Mouse (Mus musculus) retina, postnatal 7 days (tissue): ENCODE data around the gene Plb1.

ENCODE experiments used
- DNase-seq: peaks from one replicate; pipeline ENCODE4 v3.0.0-alpha.2; 2012; ENCODE audit warnings: low read depth, low spot score

Plb1 gene

DNA sequence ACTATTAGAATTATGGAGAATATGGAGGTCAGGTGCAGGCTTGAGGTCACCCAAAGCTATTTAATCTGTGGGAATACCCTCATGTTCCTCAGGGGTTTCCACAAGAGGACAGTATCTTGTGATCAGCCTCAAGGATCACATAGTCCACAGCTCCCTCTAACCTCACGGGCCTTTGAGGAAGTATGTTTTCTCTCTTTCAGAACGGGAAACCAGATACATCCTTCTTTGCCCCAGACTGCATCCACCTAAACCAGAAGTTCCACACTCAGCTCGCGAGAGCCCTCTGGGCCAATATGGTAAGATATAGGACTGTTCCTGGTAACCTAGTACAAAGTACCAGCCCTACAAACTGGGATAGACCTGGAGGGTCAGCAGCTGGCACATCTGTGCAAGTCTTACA lies 100.1 kb downstream of the Plb1 start:
- no peak for DNase-seq

DNA sequence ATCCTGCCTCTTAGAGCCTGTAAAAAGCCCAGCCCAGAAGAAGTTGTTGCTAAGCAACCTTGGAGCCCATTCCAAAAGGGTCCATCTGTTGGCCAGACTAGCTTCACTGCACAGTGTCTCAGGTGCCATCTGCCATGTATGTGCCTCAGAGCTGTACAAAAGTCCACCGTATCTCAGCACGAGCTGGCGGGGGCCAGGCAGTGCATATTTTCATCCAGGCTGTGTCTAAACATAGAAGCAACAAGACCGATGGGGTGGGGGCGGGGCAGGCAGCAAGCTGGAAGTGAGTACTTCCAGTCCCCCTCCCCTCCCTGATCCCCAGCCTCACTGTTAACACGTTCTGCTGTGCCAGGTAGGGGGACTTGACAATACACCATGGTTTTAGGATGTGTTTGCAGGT lies 102.7 kb downstream of the Plb1 start:
- no peak for DNase-seq

DNA sequence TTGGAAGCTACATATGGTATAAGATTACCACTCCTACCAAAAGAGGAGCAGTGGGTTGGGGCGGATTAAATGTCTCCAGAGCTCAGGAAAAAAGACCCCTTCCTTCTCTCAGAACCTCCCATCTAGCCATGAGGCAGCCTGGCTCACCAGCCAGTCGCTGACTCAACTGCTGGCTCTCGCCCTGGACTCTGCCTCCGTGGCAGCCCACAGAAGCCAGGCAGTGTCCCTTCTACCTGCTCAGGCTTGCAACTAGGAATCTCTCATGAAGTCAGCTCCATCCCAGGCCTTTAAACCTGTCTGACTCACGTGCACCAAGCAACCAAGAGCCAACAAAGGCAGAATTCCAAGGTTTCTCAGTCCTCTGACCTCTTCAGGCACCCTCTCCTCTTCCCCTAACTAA lies 103.6 kb downstream of the Plb1 start:
- DNase-seq = no peak

DNA sequence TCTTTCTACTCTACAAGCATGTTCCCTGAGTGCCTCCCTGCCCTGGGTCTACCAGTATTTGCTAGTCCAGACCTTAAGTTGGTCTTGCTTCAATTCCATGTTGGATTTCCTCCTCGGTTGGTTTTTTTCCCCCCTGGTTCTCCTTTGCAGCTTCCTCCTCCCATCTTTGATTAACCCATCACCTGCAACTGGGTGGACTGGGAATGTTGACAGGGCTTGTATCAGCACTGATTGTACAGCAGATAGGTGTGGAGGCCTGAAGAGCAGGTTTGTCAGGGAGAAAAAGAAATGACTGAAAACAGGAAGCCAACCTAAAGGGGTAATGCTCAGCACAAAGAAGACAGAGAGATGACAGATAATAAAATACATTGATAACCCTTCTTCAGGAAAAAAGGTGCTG lies 104.8 kb downstream of the Plb1 start:
- DNase-seq = no peak

DNA sequence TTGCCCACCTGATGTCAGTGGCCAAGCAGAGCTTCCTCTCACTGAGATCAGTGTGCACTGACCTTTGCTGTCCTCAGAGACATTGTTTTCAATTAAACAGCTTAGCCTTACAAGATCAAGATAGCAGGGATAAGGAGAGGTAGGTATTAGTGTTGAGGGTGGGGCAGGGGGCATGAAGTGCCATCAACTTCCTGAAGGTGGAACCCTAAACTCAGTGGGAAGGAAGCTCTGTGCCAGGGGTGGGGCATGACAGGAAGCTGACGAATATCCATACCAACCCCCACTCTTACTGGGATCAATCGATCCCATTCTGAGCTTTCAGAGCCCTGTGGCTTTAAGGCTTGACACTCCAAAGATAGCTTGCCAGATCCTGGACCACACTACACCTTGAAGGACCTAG lies 105.8 kb downstream of the Plb1 start:
- no peak for DNase-seq

DNA sequence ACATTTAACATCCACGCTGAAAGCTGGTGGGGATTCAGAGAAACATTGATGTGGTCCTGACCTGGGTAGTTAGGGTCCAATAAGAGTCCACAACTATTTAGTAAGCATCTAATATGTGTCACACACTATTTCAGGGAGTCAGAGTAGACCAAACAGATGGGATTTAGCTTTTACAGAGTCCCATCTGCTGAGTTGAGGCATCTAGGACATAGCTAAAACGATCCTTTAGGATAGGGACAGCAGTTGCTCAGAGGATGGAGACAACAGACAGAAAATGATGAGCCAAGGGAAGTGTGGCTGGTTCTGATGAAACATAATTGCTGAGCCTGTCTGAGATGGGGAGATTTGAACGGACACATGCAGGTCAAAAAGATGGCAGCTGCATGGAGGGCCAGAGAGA lies 106.3 kb downstream of the Plb1 start:
- DNase-seq = no peak

DNA sequence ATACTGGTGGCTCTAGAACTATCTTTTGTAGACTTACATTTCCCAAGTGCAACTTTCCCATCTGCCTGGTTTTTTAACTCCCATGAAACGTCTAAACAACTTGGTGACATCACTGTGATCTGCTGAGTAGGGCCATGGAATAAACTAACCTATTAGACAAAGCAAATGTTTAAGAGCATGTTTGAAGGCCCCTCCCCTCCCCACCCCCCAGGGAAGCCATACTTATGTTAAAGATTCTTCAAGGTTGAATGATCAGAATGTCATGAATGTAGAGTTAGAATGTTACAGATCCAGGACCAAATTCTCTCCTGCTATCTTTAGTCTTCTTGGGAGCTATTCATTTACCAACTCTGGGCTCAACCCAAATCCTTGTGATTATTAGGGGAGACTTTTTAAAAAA lies 107.7 kb downstream of the Plb1 start:
- DNase-seq = no peak

DNA sequence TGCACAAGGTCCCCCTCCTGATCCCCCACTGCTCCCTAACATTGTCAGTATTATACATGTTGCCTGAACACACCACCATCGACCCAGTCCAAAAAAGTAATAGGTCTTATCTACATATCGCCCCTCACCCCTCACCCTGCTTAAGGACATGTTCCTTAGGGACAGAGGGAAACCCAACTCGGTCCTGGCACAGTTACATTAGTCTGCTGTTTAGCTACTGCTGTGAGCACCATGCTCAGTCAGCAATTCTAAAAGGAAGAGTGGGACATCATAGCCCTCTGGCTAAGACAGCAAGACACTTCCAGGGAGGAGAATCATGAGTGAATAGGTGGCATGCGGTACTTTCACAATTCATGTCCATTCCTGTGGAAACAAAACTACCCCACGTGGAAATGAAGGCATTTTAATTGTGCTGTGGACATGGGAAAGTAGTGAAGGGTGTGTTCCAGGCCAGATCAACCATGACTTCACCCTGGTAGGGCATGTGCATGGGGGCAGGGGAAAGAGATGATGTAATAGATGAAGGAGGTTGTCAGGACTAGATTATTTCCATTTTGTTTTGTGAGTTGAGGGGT lies 110.3 kb downstream of the Plb1 start:
- DNase-seq = no peak

DNA sequence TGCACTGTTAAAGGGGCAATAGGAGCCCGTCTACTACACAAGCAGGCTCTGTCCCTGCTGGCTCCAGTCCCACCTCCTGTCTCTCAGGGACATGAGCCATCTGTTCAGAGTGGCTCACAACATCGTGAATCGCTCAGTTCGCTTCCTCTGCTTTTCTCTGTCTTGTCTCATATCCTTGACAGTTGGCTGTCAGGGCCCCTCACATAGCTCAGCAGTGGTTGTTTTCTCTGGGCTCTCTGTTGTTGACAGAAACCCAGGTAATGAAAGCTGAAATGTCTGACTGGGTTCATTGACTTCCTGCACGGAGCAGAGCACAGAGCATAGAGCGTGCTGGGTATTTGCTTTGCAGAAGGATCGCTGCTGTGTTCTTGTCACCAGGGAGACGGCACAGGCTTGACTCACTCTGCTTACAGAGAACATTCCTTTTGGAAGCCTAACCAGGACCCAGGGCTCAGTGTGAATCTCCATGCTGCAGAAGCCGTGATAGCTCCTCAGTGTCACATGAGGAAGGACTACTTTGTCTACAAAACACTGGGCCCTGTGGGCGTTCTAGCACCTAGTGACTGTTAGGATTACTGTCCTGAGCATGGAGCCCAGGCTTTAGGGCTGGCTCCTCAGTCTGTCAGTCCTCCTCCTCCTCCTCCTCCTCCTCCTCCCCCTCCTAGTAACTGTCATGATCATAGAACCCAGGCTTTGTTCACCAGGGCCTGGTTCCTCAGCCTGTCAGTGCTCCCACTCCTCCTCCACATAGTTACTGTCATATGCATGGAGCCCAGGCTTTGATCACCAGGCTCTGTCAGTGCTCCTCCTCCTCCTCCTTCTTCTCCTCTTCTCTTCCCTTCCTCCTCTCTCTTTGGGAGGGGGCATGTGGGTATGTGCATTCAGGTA lies 113.8 kb downstream of the Plb1 start:
- no peak for DNase-seq

DNA sequence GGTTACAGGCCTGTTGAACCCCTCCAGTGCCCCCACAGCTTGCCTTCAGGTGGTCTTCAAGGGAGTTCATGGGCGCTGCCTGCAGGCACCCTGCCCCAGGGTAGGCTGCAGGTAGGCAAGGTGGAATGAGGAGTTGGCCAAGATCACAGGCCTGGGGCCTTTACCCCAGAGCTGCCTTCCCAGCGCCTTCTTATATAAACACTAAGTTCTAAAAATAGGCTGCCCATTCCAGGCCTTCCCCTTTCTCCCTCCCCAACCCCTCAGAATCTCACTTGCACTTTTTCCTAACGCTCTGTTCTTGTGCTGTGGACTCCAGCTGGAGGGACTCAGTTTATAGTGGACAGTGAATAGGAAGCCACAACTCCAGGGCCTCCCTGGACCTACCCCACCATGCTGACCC lies 117.2 kb downstream of the Plb1 start:
- DNase-seq = no peak

DNA sequence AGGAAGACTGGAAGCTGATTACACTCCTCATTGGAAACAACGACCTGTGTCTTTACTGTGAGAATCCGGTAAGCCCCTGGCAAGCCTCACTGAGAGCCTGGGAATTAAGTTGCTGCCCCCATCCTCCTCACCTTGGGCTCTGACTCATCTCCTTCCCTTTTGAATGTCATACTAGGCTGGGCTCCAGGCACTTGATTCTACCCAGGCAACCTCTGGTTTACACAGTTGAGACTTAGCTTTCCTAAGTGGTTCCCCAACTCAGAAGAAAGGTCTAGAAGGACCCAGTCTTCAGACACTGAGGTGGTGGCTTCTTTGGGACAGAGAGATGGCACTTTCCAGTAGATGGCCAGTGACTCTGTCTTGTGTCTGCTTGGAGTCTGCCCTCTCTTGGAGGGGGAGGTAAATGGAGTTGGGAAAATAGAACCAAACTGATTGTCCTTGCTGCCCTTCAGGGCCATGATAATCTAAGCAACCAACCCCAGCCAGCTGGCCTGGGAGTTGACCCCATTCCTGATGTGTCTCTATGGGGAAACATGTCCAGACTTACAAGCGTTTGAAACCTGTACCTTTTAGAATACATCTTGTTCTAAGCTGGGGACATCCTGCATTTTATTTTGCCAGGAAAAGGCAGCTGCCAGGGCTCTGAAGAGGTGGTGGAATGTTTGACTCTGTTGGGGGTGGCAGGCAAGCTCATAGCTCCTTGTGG lies 118.2 kb downstream of the Plb1 start:
- no peak for DNase-seq

DNA sequence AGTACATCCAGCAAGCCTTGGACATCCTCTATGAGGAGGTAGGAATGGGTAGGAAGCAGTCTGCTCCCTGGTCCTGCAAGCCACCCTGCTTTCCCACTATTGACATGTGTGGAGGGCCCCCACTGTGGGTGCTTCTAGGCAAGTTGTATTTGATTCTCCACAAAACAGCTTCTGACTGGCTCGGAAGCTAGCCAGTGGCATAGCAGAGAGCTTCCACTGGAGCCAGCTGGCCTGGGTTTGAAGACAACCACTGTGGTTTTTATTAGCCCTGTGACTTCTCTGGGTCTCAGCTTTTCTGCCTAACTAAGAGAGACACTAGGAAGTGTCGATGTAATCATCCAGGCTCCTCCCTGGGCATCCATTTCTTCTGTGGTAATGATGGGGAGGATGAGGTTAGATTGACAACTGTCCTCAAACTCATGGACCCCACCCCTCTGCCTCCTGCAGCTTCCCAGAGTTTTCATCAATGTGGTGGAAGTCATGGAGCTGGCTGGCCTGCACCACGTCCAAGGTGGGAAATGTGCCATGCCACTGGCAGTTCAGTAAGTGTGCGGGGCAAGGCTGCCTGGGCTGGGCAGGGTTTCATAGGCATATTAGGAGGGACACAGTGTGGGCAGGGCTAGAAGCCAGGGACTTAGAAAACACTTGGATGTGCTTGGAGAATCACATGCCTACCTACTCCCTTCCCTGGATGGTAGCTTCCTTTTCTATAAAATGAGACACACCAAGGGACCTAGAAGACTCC lies 119.4 kb downstream of the Plb1 start:
- DNase-seq = no peak

DNA sequence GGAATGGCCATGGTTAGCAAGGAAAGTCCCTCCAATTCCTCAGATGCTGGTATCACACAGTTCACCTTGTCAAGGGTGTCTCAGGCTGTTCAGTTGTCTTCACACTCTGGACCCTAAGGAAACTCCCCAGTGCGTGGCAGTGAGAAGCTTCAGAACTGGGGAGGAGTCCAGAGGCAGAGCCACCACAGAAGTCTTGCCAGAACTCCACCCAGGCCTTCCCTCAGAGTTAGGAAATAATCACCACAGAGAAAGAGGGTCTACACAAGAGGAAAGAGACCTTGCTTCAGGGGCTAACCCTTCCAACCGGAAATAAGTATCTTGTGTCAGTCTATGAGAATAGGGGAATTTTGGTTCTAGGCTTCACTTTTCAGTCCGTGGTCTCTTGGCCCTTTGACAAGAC lies 120.3 kb downstream of the Plb1 start:
- no peak for DNase-seq

DNA sequence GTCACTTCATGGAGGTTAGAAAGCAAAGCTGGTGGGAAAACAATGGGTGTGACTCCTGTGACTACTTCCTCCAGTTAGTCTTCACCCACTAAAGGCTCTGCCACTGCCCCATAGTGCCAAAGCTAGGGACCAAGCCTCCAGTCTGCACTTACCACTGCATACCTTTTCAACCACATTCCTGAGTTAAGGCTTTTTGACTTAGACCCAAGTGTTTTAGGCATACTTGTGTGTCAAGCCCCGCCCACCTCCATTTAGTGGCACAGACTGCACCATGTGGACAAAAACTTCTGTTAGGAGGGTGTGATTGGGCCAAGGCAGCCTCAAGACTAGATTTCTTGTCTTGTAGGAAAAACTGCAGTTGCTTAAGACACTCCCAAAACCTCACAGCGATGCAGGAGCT lies 120.8 kb downstream of the Plb1 start:
- no peak for DNase-seq

DNA sequence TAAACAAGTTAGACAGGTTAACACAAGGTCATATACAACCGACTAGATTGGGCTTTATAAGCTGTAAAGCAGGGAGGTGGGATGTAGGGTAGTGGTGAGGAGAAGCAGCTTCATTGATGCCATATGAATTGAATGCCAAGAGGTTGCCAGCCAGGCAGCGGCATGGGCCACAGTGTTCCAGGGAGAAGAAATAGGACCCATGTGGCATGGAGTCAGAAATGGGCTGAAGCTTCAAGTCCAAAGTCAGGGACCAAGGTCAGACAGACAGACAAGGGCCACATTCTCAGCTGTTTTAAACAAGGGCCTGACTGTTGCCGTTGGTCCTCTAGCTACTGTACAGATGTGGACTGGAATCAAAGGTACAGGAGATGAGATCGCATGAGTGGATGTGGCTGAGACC lies 128.0 kb downstream of the Plb1 start:
- DNase-seq = no peak

DNA sequence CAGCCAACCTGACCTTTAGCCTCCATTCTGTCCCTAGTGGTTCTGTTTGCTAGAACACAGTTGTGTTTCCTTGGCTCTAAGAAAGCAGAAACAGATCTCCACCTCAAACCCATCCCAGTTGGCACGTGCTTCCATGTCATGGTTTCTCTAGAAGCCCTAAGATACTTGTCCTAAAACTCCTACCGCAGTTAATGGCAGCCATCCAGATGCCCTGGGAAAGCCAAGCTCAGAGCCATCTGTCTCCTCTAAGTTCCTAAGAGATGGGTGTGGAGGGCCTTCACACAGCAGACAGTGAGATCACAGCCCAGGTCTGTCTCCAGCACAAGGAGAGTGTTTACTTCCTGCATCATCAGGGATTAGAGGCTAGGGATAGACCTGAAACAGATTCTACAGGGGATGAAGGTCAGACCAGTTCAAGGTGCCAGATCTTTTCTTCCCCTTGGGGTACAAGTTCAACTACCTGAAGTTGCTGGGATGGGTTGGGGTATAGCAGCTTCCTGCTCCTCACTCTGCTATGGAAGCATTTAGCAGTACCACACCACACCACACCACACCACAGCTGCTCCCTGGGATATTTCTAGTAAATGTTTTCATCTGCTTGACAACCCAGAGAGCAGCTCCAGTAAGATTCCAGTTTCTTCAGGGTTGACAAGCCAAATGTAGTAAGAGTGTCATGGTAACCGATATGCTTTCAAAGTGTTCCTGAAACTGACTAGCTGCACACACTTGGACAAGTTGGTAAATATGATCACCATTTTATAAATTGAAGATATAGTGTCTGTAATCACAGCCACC lies 129.1 kb downstream of the Plb1 start:
- no peak for DNase-seq

DNA sequence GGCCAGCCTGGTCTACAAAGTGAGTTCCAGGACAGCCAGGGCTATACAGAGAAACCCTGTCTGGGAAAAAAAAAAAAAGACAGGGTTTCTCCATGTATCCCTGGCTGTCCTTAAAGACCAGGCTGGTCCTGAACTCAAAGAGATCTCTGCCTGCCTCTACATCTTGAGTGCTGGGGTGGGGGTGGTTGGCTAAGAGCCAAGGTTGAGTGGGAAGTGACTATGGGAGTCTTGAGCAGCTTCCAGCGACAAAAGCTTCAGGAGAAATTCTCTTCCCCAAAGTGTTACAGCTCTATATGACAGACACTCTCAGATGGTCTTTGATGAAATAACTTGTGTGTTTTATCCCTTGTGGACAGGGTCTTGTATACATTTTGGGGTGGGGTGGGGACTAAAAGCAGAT lies 136.9 kb downstream of the Plb1 start:
- no peak for DNase-seq

DNA sequence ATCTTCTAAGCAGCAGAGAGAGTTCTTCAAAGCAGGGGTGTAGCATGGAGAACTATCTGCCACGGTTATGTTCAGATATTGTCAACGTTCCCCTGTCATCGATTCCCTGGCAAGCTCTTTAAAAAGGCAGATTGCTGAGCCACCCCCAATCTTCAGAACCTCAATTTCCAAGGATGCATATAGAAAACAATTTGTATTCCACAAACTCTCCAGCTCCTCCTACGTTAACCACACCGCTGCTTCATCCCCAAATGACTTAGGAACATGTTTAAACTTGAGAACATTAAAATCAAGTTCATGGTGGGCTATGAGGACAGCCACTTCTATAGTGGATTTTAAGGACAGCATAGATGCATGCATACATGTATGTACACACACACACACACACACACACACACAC lies 138.7 kb downstream of the Plb1 start:
- no peak for DNase-seq

DNA sequence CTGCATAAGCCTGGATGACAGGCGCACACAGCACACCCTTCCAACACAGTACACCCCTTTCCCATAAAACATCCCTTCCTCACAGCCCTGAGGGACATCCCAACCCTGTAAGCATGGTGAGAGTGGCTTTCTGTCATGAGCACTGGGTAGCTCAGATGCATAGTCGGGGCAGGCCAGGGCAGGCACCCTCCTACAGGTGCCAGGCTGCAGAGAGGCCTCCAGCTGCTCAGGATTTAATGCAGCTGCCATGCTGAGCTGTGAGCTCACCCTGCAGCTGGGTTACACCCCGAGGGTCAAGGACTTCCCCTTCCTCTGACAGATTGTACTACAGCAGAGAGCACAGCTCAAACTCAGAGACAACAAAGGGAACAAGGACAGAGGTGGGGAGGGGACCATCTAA lies 146.0 kb downstream of the Plb1 start:
- no peak for DNase-seq

DNA sequence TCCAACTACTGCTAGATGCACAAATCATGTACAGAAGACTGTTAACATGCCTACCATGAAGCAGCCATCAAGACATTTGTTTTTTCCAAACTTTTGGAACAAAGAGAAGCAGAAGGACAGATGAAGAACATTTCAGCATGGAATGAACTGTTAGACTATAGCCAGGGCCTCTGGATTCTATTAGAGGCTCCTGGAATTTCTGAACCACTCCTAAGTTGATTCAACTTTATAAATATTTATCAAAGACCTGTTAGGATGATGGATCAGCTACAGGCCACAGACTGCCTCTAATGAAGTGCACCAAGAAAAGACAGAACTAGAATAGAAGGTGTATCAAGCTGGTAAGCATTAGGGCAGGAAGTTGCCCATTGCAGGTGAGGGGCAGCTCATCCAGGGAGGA lies 156.1 kb downstream of the Plb1 start:
- DNase-seq = no peak

DNA sequence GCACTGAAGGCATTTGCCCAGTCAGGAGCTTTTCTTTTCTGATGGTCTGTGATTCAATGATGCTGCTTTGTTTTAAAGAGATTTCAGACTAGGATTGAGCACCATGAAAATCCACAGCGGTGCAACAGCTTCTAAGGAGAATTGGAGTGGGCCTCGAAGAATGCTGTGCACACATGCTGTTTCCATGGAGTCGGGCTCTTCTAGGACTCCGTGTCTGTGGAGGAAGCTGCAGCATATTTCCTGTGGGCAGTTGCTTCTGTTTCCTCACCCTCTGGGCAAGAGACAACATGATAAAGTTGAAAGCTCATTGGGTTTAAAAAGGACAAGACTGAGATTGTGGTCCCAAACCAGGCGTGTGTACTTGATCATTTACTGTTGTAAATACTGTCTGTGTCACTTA lies 157.8 kb downstream of the Plb1 start:
- no peak for DNase-seq
